Mouse (Mus musculus) stomach, embryonic 14.5 days (tissue): ENCODE results near the gene Egfl8. TPM values are rescaled to one million over a fixed set of nuclear protein-coding genes. Genes with fewer than 3 reads are reported as not detected.

Experiments used
- ATAC-seq: fragments of 200-750 bp; cut with Nextera tagmentation; 2 replicates; pipeline ENCODE4 v1.8.0; 2017; ENCODE audit warnings: low read depth, moderate TSS enrichment; ENCODE audit not compliant: insufficient number of reproducible peaks, insufficient read depth, low FRiP score
- H3K27ac ChIP-seq: fragments of 300-500 bp; sonication (generic); 2 replicates; pipeline ENCODE4 v1.5.1; 2014; ENCODE audit warnings: mild to moderate bottlenecking, low read length, moderate library complexity, mixed read lengths
- H3K27me3 ChIP-seq: fragments of 300-500 bp; sonication (generic); 2 replicates; pipeline ENCODE4 v1.6.1; 2014; ENCODE audit warnings: low read length, control low read depth, mixed read lengths; ENCODE audit not compliant: control insufficient read depth, insufficient read depth
- H3K36me3 ChIP-seq: fragments of 300-500 bp; sonication (generic); 2 replicates; pipeline ENCODE4 v1.6.1; 2014; ENCODE audit warnings: mild to moderate bottlenecking, control low read depth, low read length, moderate library complexity, mixed read lengths; ENCODE audit not compliant: control insufficient read depth, insufficient read depth
- H3K4me1 ChIP-seq: fragments of 300-500 bp; sonication (generic); 2 replicates; pipeline ENCODE4 v1.6.1; 2014; ENCODE audit warnings: low read length, control low read depth, mixed read lengths; ENCODE audit not compliant: control insufficient read depth, insufficient read depth
- H3K4me2 ChIP-seq: fragments of 300-500 bp; sonication (generic); replicated peaks from 2 replicates; pipeline ENCODE4 v1.6.1; 2014; ENCODE audit warnings: low read depth, low read length, control low read depth
- H3K4me3 ChIP-seq: fragments of 300-500 bp; sonication (generic); 2 replicates; pipeline ENCODE4 v1.5.1; 2014; ENCODE audit warnings: low read depth, low read length, control low read depth
- H3K9ac ChIP-seq: fragments of 300-500 bp; sonication (generic); replicated peaks from 2 replicates; pipeline ENCODE4 v1.6.1; 2014; ENCODE audit warnings: low read depth, mild to moderate bottlenecking, control low read depth, low read length, moderate library complexity, mixed read lengths
- H3K9me3 ChIP-seq: fragments of 300-500 bp; sonication (generic); 2 replicates; pipeline ENCODE4 v1.6.1; 2016; ENCODE audit warnings: low read depth, low read length, control low read depth; ENCODE audit not compliant: control insufficient read depth
- WGBS: fragments of 180-500 bp; shearing (Covaris S2); extraction: QIAGEN DNeasy Blood & Tissue Kit; methylation state at CpG from one replicate; pipeline ENCODE4 v1.1.7; 2014; 5-methylcytosine and 5-hydroxymethylcytosine counted together
- polyA plus RNA-seq: library from polyadenylated mRNA; unstranded; fragments of >200 nt; fragmentation: Nextera tagmentation; extraction: Ambion mirVana; gene quantifications from 2 replicates; pipeline ENCODE4 v1.2.1, GENCODE M21; 2014

Egfl8 gene
- polyA plus RNA-seq, 1 experiment from 2014 or later = 4.2 TPM

DNA sequence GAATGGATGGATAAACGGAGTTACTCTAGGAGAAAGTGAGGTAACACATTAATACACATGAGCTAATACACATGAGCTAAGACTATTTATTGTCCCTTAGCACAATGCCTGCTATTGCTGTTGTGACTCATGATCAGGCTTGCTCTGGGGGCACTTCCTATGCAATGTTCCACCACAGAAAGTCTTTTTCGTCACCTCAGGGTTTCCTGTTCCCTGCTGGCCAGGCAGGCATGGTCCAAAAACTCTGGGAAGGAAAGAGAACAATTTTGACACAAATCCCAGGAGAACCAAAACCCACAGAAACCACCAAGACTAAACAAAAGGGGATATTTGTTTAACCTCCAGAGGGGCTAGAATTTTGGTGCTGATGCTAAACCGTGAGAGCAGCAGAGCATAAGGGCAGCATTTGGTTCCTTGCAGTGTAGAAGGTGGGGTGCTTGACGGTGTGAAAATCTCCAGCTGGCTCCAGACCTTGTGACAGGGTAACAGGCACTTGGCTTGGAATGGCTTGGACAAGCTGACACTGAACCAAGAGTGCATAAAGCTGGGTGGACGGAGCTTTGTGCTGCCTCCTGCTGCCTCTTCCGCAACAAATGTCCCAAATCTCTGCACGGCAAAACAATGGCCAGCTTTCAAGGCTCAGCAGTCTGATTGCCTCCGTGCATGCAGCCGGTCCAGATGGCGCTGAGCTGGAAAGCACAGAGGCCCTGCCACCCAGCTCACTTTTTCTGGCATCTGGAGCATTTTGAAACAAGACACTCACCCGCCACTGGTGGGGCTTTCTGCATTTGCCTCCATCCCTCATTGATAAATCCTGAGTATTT is 25.2 kb upstream of the Egfl8 start:
- Histone ChIP-seq H3K4me3 (no peak overlapping the region), H3K36me3 (no peaks in the 10 kb centered on the region), H3K9me3 (no peaks in the 10 kb centered on the region), H3K27ac (peak overlapping the region; percentile 82), H3K27me3 (no peaks in the 10 kb centered on the region), H3K4me1 (peaks cover 7% of the 10 kb centered on the region; the same call in 1 of the 2 replicates), H3K4me2 (no peak overlapping the region), H3K9ac (0 out of 2 replicates have a peak overlapping the region, but pooled peaks have one; percentile 14)
- ATAC-seq = no peak; the same call in 1 of the 2 replicates
- WGBS = 15% methylated on average over 11 of the region's 11 CpGs

DNA sequence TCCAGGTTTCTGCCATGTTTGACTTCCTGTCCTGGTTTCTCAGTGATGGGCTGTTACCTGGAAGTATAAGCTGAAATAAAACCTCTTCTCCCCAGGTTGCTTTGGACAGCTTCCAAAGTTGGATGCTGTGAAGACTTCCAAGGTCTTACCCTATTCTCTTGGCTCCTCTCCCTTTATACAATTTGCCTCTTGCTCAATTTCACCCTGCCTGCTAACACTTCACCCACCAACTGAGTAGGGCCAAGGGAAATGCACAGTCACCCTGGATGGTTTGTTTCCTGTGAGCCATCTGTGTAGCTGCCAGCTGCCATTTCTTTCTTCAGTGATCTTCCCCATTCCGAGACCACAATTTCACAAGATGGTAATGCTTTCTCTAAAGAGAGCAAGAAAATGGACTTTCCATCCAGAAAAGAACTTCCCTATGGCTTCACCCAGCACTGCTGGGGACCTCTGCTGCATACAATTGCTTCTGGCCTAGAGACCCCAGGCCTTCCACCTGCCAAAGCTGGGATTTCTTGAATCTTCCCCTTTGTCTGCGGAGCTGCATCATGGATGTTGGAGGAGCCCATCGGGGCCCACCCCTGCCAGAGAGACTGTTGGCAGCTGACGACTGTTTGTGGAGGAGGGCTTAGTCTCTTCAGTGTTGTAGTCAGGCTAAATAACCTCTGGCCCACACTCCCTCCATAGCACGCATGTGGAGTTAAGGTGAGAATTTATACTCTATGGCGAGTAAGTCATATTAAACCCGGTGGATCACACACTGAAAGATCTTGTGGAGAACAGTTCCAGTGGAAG is 23.9 kb upstream of the Egfl8 start:
- Histone ChIP-seq H3K27me3 (no peaks in the 10 kb centered on the region), H3K9ac (no peak overlapping the region), H3K27ac (no peak overlapping the region), H3K36me3 (no peaks in the 10 kb centered on the region), H3K4me2 (no peak overlapping the region), H3K4me1 (peaks cover 7% of the 10 kb centered on the region; the same call in 1 of the 2 replicates), H3K4me3 (no peak overlapping the region), H3K9me3 (no peaks in the 10 kb centered on the region)
- ATAC-seq = no peak
- 80% methylated on average over 7 of the region's 7 CpGs for WGBS

DNA sequence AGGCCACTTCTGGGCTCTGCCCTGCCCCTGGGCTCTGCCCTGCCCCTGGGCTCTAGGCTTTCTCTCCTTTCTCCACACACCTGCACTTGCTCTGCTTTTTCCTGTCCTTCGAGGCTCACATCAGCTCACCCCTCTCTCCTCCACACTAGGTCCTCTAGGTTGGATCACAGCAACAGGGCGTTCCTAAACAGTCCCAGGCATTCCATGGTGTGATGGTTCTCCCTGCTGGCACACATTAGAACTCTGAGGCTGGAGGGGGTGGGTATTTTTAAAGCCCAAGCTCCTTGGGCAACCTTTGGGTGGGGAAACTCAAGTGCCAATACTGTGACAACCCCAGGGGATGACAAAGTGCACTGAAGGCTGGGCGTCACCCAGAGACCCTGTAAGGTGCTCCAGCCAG is 21.7 kb upstream of the Egfl8 start:
- Histone ChIP-seq H3K9me3 (no peaks in the 10 kb centered on the region), H3K36me3 (no peaks in the 10 kb centered on the region), H3K4me2 (no peak overlapping the region), H3K9ac (no peak overlapping the region), H3K4me1 (peaks cover 7% of the 10 kb centered on the region; the same call in 1 of the 2 replicates), H3K27ac (no peak overlapping the region), H3K27me3 (no peaks in the 10 kb centered on the region), H3K4me3 (no peak overlapping the region)
- WGBS = 61% methylated on average over 3 of the region's 3 CpGs
- ATAC-seq = no peak

DNA sequence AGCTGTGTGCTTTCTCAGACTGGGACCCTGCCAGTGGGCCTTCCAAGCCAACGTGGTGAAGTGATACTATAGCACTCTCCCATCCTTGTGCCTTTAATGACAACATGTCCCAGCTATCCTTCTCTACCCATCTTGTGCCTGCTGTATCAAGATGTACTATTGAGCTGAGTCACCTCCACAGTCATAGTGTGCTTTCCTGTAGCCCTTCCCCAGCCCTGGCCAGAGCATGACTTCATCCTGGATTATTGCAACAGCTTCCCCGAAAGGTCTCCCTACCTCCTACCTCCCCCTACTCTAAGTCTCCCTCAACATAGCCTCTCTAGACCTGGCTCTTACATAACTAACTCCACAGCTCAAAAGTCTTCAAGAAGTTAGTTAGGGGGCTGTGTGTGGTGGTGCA is 19.9 kb upstream of the Egfl8 start:
- no peak overlapping the region for H3K27ac ChIP-seq
- H3K4me3 ChIP-seq = no peak overlapping the region
- no peak overlapping the region for H3K9ac ChIP-seq
- H3K9me3 ChIP-seq = no peaks in the 10 kb centered on the region
- 63% methylated on average over 2 of the region's 2 CpGs for whole genome bisulfite sequencing
- no peaks in the 10 kb centered on the region for H3K36me3 ChIP-seq
- H3K27me3 ChIP-seq = peaks cover 11% of the 10 kb centered on the region
- no peak for ATAC-seq
- no peak overlapping the region for H3K4me2 ChIP-seq
- H3K4me1 ChIP-seq = peaks cover 15% of the 10 kb centered on the region

DNA sequence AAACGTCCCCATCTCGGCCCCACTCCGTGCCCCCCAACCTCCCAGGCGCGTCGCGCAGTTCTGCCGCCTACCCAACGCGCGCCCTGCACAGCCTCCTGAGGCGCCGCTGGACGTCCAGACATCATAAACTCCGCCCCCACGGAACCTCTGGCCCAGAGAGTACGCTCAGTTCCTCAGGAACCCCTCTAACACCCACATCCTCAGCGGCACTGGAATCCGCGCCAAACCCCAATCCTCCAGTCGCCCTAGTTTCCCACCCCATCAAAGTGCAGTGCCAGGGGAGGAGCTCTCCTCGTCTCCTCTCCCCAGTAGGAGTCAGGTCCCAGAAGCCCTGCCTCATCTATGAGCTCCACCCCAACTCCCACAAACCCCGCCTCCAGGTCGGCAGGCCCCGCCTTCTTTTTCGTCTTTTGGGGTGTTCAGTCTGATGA is 16.5 kb upstream of the Egfl8 start:
- Histone ChIP-seq H3K36me3 (no peaks in the 10 kb centered on the region), H3K9ac (peak overlapping the region; percentile 10; the same call in 1 of the 2 replicates), H3K4me2 (peak overlapping the region; percentile 79), H3K27me3 (peaks cover 22% of the 10 kb centered on the region), H3K27ac (no peak overlapping the region), H3K4me1 (peaks cover 35% of the 10 kb centered on the region), H3K4me3 (peak overlapping the region; percentile 35), H3K9me3 (no peaks in the 10 kb centered on the region)
- peak; percentile 8; the same call in 1 of the 2 replicates for ATAC-seq
- 1% methylated on average over 26 of the region's 26 CpGs for WGBS

DNA sequence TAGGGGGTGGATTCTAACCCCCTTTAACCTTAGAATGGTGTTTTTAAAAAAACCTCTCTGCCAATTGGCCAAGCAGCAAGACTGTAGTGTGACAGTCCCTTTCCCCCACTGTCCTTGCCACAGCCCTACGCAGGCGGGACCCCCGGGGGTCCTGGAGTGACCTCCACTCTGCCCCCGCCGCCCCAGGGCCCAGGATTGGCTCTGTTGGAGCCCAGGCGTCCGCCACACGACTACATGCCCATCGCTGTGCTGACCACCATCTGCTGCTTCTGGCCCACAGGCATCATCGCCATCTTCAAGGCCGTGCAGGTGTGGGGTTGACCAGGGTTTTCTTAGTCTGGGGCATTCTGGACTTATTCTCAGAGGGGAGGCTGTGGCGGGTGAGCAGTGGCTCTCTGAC is 15.9 kb upstream of the Egfl8 start:
- H3K9ac ChIP-seq = 0 out of 2 replicates have a peak overlapping the region, but pooled peaks have one; percentile 10
- H3K36me3 ChIP-seq = no peaks in the 10 kb centered on the region
- H3K4me3 ChIP-seq = peak overlapping the region; percentile 35
- H3K9me3 ChIP-seq = no peaks in the 10 kb centered on the region
- H3K4me1 ChIP-seq = peaks cover 35% of the 10 kb centered on the region
- peak overlapping the region; percentile 79 for H3K4me2 ChIP-seq
- peaks cover 22% of the 10 kb centered on the region for H3K27me3 ChIP-seq
- no peak for ATAC-seq
- H3K27ac ChIP-seq = no peak overlapping the region
- 11% methylated on average over 12 of the region's 12 CpGs for WGBS

DNA sequence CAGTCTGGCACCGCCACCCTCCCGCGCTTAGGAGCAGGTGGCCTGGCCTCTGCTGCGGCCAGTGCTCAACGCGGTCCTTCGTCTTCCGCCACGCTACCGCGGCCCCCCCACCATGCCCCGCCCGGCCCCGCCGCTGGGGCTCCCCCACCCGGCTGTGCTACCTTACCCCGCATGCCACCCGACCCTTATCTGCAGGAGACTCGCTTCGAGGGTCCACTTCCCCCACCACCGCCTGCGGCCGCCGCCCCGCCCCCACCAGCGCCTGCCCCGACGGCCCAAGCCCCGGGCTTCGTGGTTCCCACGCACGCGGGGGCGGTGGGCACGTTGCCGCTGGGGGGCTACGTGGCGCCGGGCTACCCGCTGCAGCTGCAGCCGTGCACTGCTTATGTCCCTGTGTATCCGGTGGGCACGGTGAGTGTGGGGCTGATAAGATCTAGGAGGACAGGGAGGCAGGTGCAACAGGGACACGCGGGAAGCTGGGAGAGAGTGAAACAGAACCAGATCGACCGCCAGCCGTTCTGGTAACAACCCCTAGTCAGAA is 15.1 kb upstream of the Egfl8 start:
- H3K9ac ChIP-seq = no peak overlapping the region

More for the DNA sequence above, 15.1 kb upstream of the Egfl8 start:
- peak overlapping the region; percentile 16 for H3K4me3 ChIP-seq
- H3K4me1 ChIP-seq = peaks cover 42% of the 10 kb centered on the region
- H3K4me2 ChIP-seq = peak overlapping the region; percentile 44
- WGBS = 5% methylated on average over 48 of the region's 48 CpGs
- no peaks in the 10 kb centered on the region for H3K9me3 ChIP-seq
- H3K27me3 ChIP-seq = peaks cover 22% of the 10 kb centered on the region
- H3K36me3 ChIP-seq = no peaks in the 10 kb centered on the region
- no peak overlapping the region for H3K27ac ChIP-seq
- ATAC-seq = no peak
